Mouse (Mus musculus) bone marrow macrophage, adult 2 months (primary cell): ENCODE data around the gene Retreg1.

Experiments
- CTCF ChIP-seq: IDR thresholded peaks from 2 replicates; pipeline ENCODE4 v1.5.1; 2012; ENCODE audit warnings: low read depth, mild to moderate bottlenecking, low read length, moderate library complexity
- POLR2A ChIP-seq: IDR thresholded peaks from 2 replicates; pipeline ENCODE4 v1.6.1; 2012; ENCODE audit warnings: mild to moderate bottlenecking, low read depth, low read length, borderline replicate concordance

DNA sequence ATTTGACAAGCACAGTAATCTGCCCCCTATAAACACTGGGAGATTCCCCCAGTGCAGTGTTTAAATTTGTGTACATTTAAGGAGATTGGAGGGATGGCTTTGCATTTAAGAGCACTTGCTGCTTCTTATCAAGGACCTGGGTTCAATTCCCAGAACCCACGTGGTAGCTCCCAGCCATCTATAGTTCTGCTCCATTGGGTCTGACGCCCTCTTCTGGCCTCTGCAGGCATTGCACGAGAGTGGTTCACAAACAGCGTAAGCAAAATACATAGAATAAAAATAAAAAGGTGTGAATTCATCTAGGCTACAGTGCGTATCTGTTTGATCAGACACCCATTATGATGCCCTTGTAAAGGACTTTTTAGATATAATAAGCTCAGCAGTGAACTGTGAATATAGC lies 85.9 kb downstream of the Retreg1 start:
- TF ChIP-seq POLR2A (no peak), CTCF (peak; percentile 57; the same call in 1 of the 2 replicates)
